Mouse (Mus musculus): ENCODE measurements around the gene Sema4d.

DNA sequence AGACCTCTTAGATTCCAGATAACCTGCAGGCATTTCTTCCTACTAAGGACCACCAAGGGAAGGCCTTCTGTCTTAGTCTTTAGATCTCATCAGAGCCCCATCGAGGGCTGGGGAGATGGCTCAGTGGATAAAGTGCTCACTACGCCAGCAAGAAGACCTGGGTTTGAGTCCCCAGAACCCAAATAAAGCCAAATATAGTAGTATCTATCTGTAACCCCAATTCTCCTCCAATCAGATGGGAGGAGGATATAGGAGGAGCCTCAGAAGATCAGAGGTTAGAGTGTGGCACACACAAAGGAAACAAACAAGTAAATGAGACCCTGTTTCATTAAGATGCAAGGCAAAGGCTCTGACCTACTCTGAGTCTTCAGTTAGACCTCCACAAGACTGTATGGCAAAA is 36.4 kb downstream of the Sema4d start:
- TF ChIP-seq CTCF (IDR thresholded peaks at IDR 0.05; ENCODE audit: low read depth, low read length) = no peak
- TF ChIP-seq GATA1 (IDR thresholded peaks at IDR 0.05; ENCODE audit: borderline replicate concordance, low read length) = no peak
- no peak for TF ChIP-seq TAL1 (conservative IDR thresholded peaks at IDR 0.05; ENCODE audit: low read depth, low read length)
- no peak for TF ChIP-seq POLR2AphosphoS5 (IDR thresholded peaks at IDR 0.05; ENCODE audit: insufficient replicate concordance, low read depth, low read length)

Measured in G1E (cell line).